Mouse (Mus musculus): ENCODE data around the gene Pramef12. TPM values are rescaled to one million over a fixed set of nuclear protein-coding genes. Genes with fewer than 3 reads are reported as not detected.
"Not testable (repeated sequence)": the region's sequence is repeated elsewhere in the genome, so short reads cannot be mapped to it uniquely, and the experiment has no call there.

The Pramef12 gene
- total RNA-seq, 2 experiments from 2014 or later, result not detected

GRCm38 (mm10) chr4:144396316-144396715 is 11.9 kb downstream of the Pramef12 start:
- Histone ChIP-seq H3K4me3 (no peak overlapping the region), H3K27ac (no peak overlapping the region)
- DNase-seq (ENCODE audit: low spot score in 2 of 2), result no peak
- no peak for TF ChIP-seq CTCF (conservative IDR thresholded peaks at IDR 0.05)

- H3K4me3 ChIP-seq, result no peak within 1 kb of the TSS
- no peak for TF ChIP-seq CTCF (conservative IDR thresholded peaks at IDR 0.05)
- no peak for DNase-seq (ENCODE audit: low spot score in 2 of 2)
- H3K27ac ChIP-seq, result no peak within 1 kb of the TSS
These were observed 30.4 kb downstream of the Pramef12 start, which contains the start of gene Pramef20 for GRCm38 (mm10) chr4:144377911-144378310. TSS of gene Pramef20 (minus strand) at chr4:144377933.

GRCm38 (mm10) chr4:144357642-144358041 is 50.6 kb downstream of the Pramef12 start, which contains the start of gene Gm13119:
TSS of gene Gm13119 (plus strand) at chr4:144357942.
- DNase-seq (ENCODE audit: low spot score in 2 of 2); H3K27ac ChIP-seq; H3K4me3 ChIP-seq: not testable (repeated sequence)

Other genes starting within 250 kb of the Pramef12 start
- not detected for gene Oog3, start 245.8 kb downstream of the Pramef12 start, total RNA-seq (2021)
- not detected for gene Oog2, start 217.7 kb downstream of the Pramef12 start, total RNA-seq (2021)
- not detected for gene C87977, start 195.1 kb downstream of the Pramef12 start, total RNA-seq (2021)
- gene Pramel5, start 128.0 kb downstream of the Pramef12 start, total RNA-seq (2021), result not detected
- not detected for gene Gm13128, start 78.2 kb downstream of the Pramef12 start, total RNA-seq (2021)
- gene Gm13119, start 50.5 kb downstream of the Pramef12 start, total RNA-seq (2021), result not detected
- gene Pramef20, start 30.5 kb downstream of the Pramef12 start, total RNA-seq (2021), result not detected
- gene 1700012P22Rik, start 30.3 kb upstream of the Pramef12 start, total RNA-seq (2021), result not detected
- gene Gm9944, start 44.9 kb upstream of the Pramef12 start, total RNA-seq (2021), result not detected
- gene Aadacl3, start 55.3 kb upstream of the Pramef12 start, total RNA-seq (2021), result not detected
- gene 9430007A20Rik, start 111.4 kb upstream of the Pramef12 start, total RNA-seq (2021), result not detected
- gene Gm13124, start 156.7 kb upstream of the Pramef12 start, total RNA-seq (2021), result not detected
- not detected for gene Aadacl4, start 205.2 kb upstream of the Pramef12 start, total RNA-seq (2021)

Measured in layer of hippocampus, adult 2 months (tissue).